Mouse (Mus musculus): ENCODE data around the gene Jun. TPM values are rescaled to one million over a fixed set of nuclear protein-coding genes. Genes with fewer than 3 reads are reported as not detected.

Jun gene
- polyA plus RNA-seq, 1 experiment from 2014 or later: 49.6 TPM

GRCm38 (mm10) chr4:95051311-95051871, 631 bp downstream of the Jun start:
- DNase-seq (ENCODE audit: low spot score) (peak; percentile 71), ATAC-seq (ENCODE audit: insufficient read depth, low FRiP score, low TSS enrichment) (peak; percentile 6; the same call in 1 of the 2 replicates)

DNA sequence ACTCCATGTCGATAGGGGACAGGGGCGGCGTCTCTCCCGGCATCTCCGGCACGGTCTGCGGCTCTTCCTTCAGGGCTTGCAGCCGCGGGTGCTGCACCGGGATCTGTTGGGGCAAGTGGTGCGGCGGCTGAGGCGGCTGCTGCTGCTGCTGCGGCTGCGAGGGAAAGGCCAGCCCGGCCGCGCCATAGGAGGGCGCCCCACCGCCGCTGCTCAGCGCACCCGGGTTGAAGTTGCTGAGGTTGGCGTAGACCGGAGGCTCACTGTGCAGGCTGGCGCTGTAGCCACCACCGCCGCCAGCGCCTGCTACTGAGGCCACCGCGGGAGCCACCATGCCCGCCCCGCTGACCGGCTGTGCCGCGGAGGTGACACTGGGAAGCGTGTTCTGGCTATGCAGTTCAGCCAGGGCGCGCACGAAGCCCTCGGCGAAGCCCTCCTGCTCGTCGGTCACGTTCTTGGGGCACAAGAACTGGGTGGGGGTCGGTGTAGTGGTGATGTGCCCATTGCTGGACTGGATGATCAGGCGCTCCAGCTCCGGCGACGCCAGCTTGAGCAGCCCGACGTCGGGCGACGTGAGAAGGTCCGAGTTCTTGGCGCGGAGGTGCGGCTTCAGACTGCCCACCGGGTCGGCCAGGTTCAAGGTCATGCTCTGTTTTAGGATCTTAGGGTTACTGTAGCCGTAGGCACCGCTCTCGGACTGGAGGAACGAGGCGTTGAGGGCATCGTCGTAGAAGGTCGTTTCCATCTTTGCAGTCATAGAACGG, 1.3 kb downstream of the Jun start:
- no peaks in the 10 kb centered on the region for H3K27me3 ChIP-seq (ENCODE audit: control insufficient read depth, insufficient read depth, low read length)
- DNase-seq (ENCODE audit: low spot score) (peak; percentile 81), ATAC-seq (ENCODE audit: insufficient read depth, low FRiP score, low TSS enrichment) (peak; percentile 20)
- H3K4me2 ChIP-seq (ENCODE audit: low read depth): peak overlapping the region; percentile 93
- H3K9me3 ChIP-seq (ENCODE audit: control insufficient read depth, low read length): no peaks in the 10 kb centered on the region
- peak overlapping the region; percentile 89 for H3K9ac ChIP-seq (ENCODE audit: low read length)
- H3K4me1 ChIP-seq (ENCODE audit: control insufficient read depth, insufficient read depth, low read length): peaks cover 9% of the 10 kb centered on the region; the same call in 1 of the 2 replicates
- peak overlapping the region; percentile 96 for H3K27ac ChIP-seq (ENCODE audit: low read depth, low read length)
- peak overlapping the region; percentile 84 for H3K4me3 ChIP-seq (ENCODE audit: low read depth, low read length)
- H3K36me3 ChIP-seq (ENCODE audit: control insufficient read depth, insufficient read depth, low read length): no peaks in the 10 kb centered on the region
- WGBS: under 1% methylated on average over 68 of the region's 70 CpGs

More at GRCm38 (mm10) chr4:95051311-95051871, 631 bp downstream of the Jun start:
- H3K4me1 ChIP-seq (ENCODE audit: control insufficient read depth, insufficient read depth, low read length): peaks cover 9% of the 10 kb centered on the region; the same call in 1 of the 2 replicates
- H3K27me3 ChIP-seq (ENCODE audit: control insufficient read depth, insufficient read depth, low read length): no peaks in the 10 kb centered on the region
- no peaks in the 10 kb centered on the region for H3K9me3 ChIP-seq (ENCODE audit: control insufficient read depth, low read length)
- peak overlapping the region; percentile 84 for H3K4me3 ChIP-seq (ENCODE audit: low read depth, low read length)
- H3K36me3 ChIP-seq (ENCODE audit: control insufficient read depth, insufficient read depth, low read length): no peaks in the 10 kb centered on the region
- peak overlapping the region; percentile 96 for H3K27ac ChIP-seq (ENCODE audit: low read depth, low read length)
- WGBS: under 1% methylated on average over 54 of the region's 54 CpGs
- peak overlapping the region; percentile 89 for H3K9ac ChIP-seq (ENCODE audit: low read length)
- H3K4me2 ChIP-seq (ENCODE audit: low read depth): peak overlapping the region; percentile 93

GRCm38 (mm10) chr4:95049884-95050517, 2.0 kb downstream of the Jun start:
- under 1% methylated on average over 34 of the region's 34 CpGs for WGBS
- ATAC-seq (ENCODE audit: insufficient read depth, low FRiP score, low TSS enrichment) (no peak), DNase-seq (ENCODE audit: low spot score) (peak; percentile 82)
- H3K9ac ChIP-seq (ENCODE audit: low read length): peak overlapping the region; percentile 89
- peak overlapping the region; percentile 96 for H3K27ac ChIP-seq (ENCODE audit: low read depth, low read length)
- H3K4me2 ChIP-seq (ENCODE audit: low read depth): peak overlapping the region; percentile 93
- peak overlapping the region; percentile 84 for H3K4me3 ChIP-seq (ENCODE audit: low read depth, low read length)
- H3K4me1 ChIP-seq (ENCODE audit: control insufficient read depth, insufficient read depth, low read length): peaks cover 9% of the 10 kb centered on the region; the same call in 1 of the 2 replicates
- no peaks in the 10 kb centered on the region for H3K9me3 ChIP-seq (ENCODE audit: control insufficient read depth, low read length)
- H3K27me3 ChIP-seq (ENCODE audit: control insufficient read depth, insufficient read depth, low read length): no peaks in the 10 kb centered on the region
- no peaks in the 10 kb centered on the region for H3K36me3 ChIP-seq (ENCODE audit: control insufficient read depth, insufficient read depth, low read length)

GRCm38 (mm10) chr4:95049153-95049552, 2.9 kb downstream of the Jun start:
- H3K4me1 ChIP-seq (ENCODE audit: control insufficient read depth, insufficient read depth, low read length): peaks cover 9% of the 10 kb centered on the region; the same call in 1 of the 2 replicates
- no peaks in the 10 kb centered on the region for H3K27me3 ChIP-seq (ENCODE audit: control insufficient read depth, insufficient read depth, low read length)
- H3K4me3 ChIP-seq (ENCODE audit: low read depth, low read length): peak overlapping the region; percentile 84; the same call in 1 of the 2 replicates
- H3K9me3 ChIP-seq (ENCODE audit: control insufficient read depth, low read length): no peaks in the 10 kb centered on the region
- peak overlapping the region; percentile 93 for H3K4me2 ChIP-seq (ENCODE audit: low read depth)
- no peak for DNase-seq (ENCODE audit: low spot score)
- ATAC-seq (ENCODE audit: insufficient read depth, low FRiP score, low TSS enrichment): no peak
- H3K9ac ChIP-seq (ENCODE audit: low read length): no peak overlapping the region
- 59% methylated on average over 2 of the region's 2 CpGs for WGBS
- no peak overlapping the region for H3K27ac ChIP-seq (ENCODE audit: low read depth, low read length)
- no peaks in the 10 kb centered on the region for H3K36me3 ChIP-seq (ENCODE audit: control insufficient read depth, insufficient read depth, low read length)

DNA sequence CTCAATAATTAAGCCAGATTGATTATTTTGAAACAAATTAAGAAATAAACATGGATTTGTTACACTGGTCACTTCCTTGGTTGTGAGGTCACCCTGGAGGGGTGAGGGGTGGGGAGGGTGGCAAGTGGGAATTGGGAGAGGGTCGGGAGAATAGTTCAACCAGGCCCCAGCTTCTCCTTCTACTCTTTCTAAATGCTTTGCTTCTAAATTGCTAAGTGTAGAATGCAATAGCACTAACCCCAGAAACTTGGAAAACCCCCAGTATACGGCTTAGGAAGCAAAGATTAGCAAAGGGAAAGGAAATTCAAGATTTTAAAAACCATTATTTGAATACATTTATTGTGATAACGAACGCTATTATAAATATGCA, 3.3 kb downstream of the Jun start:
- Histone ChIP-seq H3K4me2 (ENCODE audit: low read depth) (peak overlapping the region; percentile 93; the same call in 1 of the 2 replicates), H3K36me3 (ENCODE audit: control insufficient read depth, insufficient read depth, low read length) (no peaks in the 10 kb centered on the region), H3K4me3 (ENCODE audit: low read depth, low read length) (peak overlapping the region; percentile 84; the same call in 1 of the 2 replicates), H3K9ac (ENCODE audit: low read length) (no peak overlapping the region), H3K27me3 (ENCODE audit: control insufficient read depth, insufficient read depth, low read length) (no peaks in the 10 kb centered on the region), H3K9me3 (ENCODE audit: control insufficient read depth, low read length) (no peaks in the 10 kb centered on the region), H3K27ac (ENCODE audit: low read depth, low read length) (no peak overlapping the region), H3K4me1 (ENCODE audit: control insufficient read depth, insufficient read depth, low read length) (peaks cover 7% of the 10 kb centered on the region; the same call in 1 of the 2 replicates)
- DNase-seq (ENCODE audit: low spot score) (no peak), ATAC-seq (ENCODE audit: insufficient read depth, low FRiP score, low TSS enrichment) (no peak)
- WGBS: 77% methylated on average over 4 of the region's 4 CpGs

- Histone ChIP-seq H3K4me2 (ENCODE audit: low read depth) (peak overlapping the region; percentile 4; the same call in 1 of the 2 replicates), H3K27ac (ENCODE audit: low read depth, low read length) (no peak overlapping the region), H3K4me1 (ENCODE audit: control insufficient read depth, insufficient read depth, low read length) (0 out of 2 replicates have a peak, but pooled peaks cover 6% of the 10 kb centered on the region), H3K9ac (ENCODE audit: low read length) (no peak overlapping the region), H3K27me3 (ENCODE audit: control insufficient read depth, insufficient read depth, low read length) (no peaks in the 10 kb centered on the region), H3K4me3 (ENCODE audit: low read depth, low read length) (peak overlapping the region; percentile 84), H3K9me3 (ENCODE audit: control insufficient read depth, low read length) (no peaks in the 10 kb centered on the region), H3K36me3 (ENCODE audit: control insufficient read depth, insufficient read depth, low read length) (no peaks in the 10 kb centered on the region)
- ATAC-seq (ENCODE audit: insufficient read depth, low FRiP score, low TSS enrichment): no peak
- 63% methylated on average over 5 of the region's 5 CpGs for WGBS
- no peak for DNase-seq (ENCODE audit: low spot score)
These were observed 3.8 kb downstream of the Jun start for GRCm38 (mm10) chr4:95048021-95048730.

DNA sequence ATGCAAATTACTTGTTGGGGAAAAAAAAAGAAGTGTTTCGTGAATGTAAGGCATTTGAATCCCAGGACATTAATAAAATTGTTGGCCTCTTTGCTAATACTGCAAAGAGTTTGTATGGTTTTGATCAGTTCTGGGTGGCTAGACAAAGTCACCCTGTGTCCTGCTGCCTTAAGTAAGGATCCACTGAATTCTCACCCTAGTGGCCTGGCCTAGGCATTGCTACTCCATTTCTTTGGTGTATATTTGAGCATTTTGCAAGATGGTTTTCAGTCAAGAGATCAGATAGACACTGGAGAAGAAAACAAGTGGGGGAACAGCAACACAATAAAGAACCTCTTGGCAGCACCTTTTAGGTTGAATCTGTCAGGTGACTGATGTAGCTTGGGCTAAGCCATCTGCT, 6.9 kb downstream of the Jun start:
- H3K4me2 ChIP-seq (ENCODE audit: low read depth): no peak overlapping the region
- no peaks in the 10 kb centered on the region for H3K36me3 ChIP-seq (ENCODE audit: control insufficient read depth, insufficient read depth, low read length)
- H3K9me3 ChIP-seq (ENCODE audit: control insufficient read depth, low read length): no peaks in the 10 kb centered on the region
- H3K27ac ChIP-seq (ENCODE audit: low read depth, low read length): no peak overlapping the region
- 89% methylated on average over 1 of the region's 1 CpGs for WGBS
- 0 out of 2 replicates have a peak, but pooled peaks cover 6% of the 10 kb centered on the region for H3K4me1 ChIP-seq (ENCODE audit: control insufficient read depth, insufficient read depth, low read length)
- no peak for DNase-seq (ENCODE audit: low spot score)
- H3K27me3 ChIP-seq (ENCODE audit: control insufficient read depth, insufficient read depth, low read length): no peaks in the 10 kb centered on the region
- no peak overlapping the region for H3K4me3 ChIP-seq (ENCODE audit: low read depth, low read length)
- ATAC-seq (ENCODE audit: insufficient read depth, low FRiP score, low TSS enrichment): no peak
- no peak overlapping the region for H3K9ac ChIP-seq (ENCODE audit: low read length)

GRCm38 (mm10) chr4:95044721-95045120, 7.3 kb downstream of the Jun start:
- H3K27ac ChIP-seq (ENCODE audit: low read depth, low read length): no peak overlapping the region
- H3K27me3 ChIP-seq (ENCODE audit: control insufficient read depth, insufficient read depth, low read length): no peaks in the 10 kb centered on the region
- no peak overlapping the region for H3K4me3 ChIP-seq (ENCODE audit: low read depth, low read length)
- DNase-seq (ENCODE audit: low spot score) (no peak), ATAC-seq (ENCODE audit: insufficient read depth, low FRiP score, low TSS enrichment) (no peak)
- no peak overlapping the region for H3K4me2 ChIP-seq (ENCODE audit: low read depth)
- 81% methylated on average over 6 of the region's 6 CpGs for WGBS
- no peaks in the 10 kb centered on the region for H3K9me3 ChIP-seq (ENCODE audit: control insufficient read depth, low read length)
- no peak overlapping the region for H3K9ac ChIP-seq (ENCODE audit: low read length)
- no peaks in the 10 kb centered on the region for H3K36me3 ChIP-seq (ENCODE audit: control insufficient read depth, insufficient read depth, low read length)
- 0 out of 2 replicates have a peak, but pooled peaks cover 6% of the 10 kb centered on the region for H3K4me1 ChIP-seq (ENCODE audit: control insufficient read depth, insufficient read depth, low read length)

All from neural tube, embryonic 11.5 days (tissue).